Mouse (Mus musculus) liver, postnatal 0 days (tissue): Measurements from ENCODE around the gene Rgs9bp. TPM values are rescaled to one million over a fixed set of nuclear protein-coding genes. Genes with fewer than 3 reads are reported as not detected.

Source experiments
- ATAC-seq: fragments of 200-750 bp; cut with Nextera tagmentation; 2 replicates; pipeline ENCODE4 v1.8.0; 2017; ENCODE audit warnings: mild to moderate bottlenecking, moderate library complexity
- DNase-seq: peaks from one replicate; pipeline ENCODE4 v3.0.0-alpha.2; 2016
- H3K27ac ChIP-seq: fragments of 300-500 bp; sonication (generic); 2 replicates; pipeline ENCODE4 v1.5.1; 2014; ENCODE audit warnings: antibody characterized with exemption, moderate library complexity, mild to moderate bottlenecking, low read depth
- H3K27me3 ChIP-seq: fragments of 300-500 bp; sonication (generic); 2 replicates; pipeline ENCODE4 v1.6.1; 2014; ENCODE audit warnings: low read length, control low read depth, mixed read lengths; ENCODE audit not compliant: insufficient read depth
- H3K36me3 ChIP-seq: fragments of 300-500 bp; sonication (generic); replicated peaks from 2 replicates; pipeline ENCODE4 v1.6.1; 2014; ENCODE audit warnings: mild to moderate bottlenecking, control low read depth, low read length, moderate library complexity, mixed read lengths; ENCODE audit not compliant: insufficient read depth
- H3K4me1 ChIP-seq: fragments of 300-500 bp; sonication (generic); 2 replicates; pipeline ENCODE4 v1.6.1; 2014; ENCODE audit warnings: antibody characterized with exemption, mild to moderate bottlenecking, control low read depth; ENCODE audit not compliant: insufficient read depth
- H3K4me2 ChIP-seq: fragments of 300-500 bp; sonication (generic); 2 replicates; pipeline ENCODE4 v1.6.1; 2014; ENCODE audit warnings: low read depth, mild to moderate bottlenecking, low read length, moderate library complexity, mixed read lengths
- H3K4me3 ChIP-seq: fragments of 300-500 bp; sonication (generic); 2 replicates; pipeline ENCODE4 v1.5.1; 2014; ENCODE audit warnings: low read depth, low read length
- H3K9ac ChIP-seq: fragments of 300-500 bp; sonication (generic); replicated peaks from 2 replicates; pipeline ENCODE4 v1.6.1; 2014; ENCODE audit warnings: mild to moderate bottlenecking, moderate library complexity
- H3K9me3 ChIP-seq: fragments of 300-500 bp; sonication (generic); 2 replicates; pipeline ENCODE4 v1.6.1; 2016; ENCODE audit warnings: mild to moderate bottlenecking, control low read depth, low read length, mixed read lengths
- CTCF ChIP-seq: sonication (generic); IDR thresholded peaks from 2 replicates; pipeline ENCODE4 v1.5.1; 2016; ENCODE audit warnings: antibody characterized with exemption, low read depth
- EP300 ChIP-seq: IDR thresholded peaks from 2 replicates; pipeline ENCODE4 v1.6.1; 2016; ENCODE audit warnings: antibody characterized with exemption, low read depth, mild to moderate bottlenecking
- WGBS: fragments of 180-500 bp; shearing (Covaris S2); extraction: QIAGEN DNeasy Blood & Tissue Kit; methylation state at CpG from one replicate; pipeline ENCODE4 v1.1.7; 2014; ENCODE audit not compliant: insufficient replicate concordance; 5-methylcytosine and 5-hydroxymethylcytosine counted together
- polyA plus RNA-seq: library from polyadenylated mRNA; unstranded; fragments of >200 nt; fragmentation: Nextera tagmentation; extraction: Ambion mirVana; gene quantifications from 2 replicates; pipeline ENCODE4 v1.2.1, GENCODE M21; 2015

Gene Rgs9bp
- polyA plus RNA-seq, result 0.02 TPM in 1 of 2 replicates, not detected in the other

DNA sequence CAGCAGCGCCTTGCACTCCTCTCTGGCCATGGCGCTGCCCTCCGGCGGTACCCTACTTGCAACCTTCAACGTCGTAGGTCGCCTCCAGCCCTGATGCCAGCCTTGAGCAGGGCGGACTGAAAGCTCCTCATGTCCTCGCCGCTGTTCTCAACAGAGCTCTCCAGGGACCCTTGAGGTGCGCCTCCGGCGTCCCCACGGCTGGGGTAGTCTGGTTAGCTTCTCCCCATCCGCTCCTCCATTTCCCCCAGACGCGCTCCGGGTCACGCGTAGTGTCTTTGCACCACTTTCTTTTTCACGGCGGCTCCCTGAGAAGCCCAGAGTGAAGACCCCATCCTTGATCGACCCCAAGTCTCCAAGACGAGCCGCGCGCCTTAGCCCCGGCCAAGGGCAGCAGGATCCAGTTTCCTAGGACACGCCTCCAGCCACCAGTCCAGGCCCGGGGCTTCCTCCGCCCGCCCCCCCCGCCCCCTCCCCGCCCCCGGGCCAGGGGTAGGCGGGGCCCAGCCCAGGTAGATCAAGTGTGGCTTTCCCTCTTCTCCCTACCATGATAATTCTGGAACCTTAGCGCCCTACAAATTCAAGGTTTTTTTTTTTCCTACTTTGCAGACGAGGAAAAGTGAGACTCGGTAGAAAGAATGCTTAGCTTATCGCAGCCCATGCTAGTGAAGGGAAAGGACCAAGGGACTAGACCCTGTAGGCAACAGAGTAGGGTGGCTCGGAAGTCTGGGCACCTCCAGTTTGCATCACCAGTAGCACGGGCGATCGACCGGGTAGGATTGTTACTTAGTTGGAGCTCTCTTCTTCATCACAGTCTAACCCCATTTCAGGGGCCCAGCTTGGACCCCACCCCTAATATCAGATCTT, at the start of gene Rgs9bp:
TSS of gene Rgs9bp (minus strand) at position 392 of the 864 bp plus-strand sequence.
- peaks cover 32% of the 10 kb centered on the region for H3K4me1 ChIP-seq
- WGBS, result under 1% methylated on average over 41 of the region's 45 CpGs
- no peak for TF ChIP-seq EP300
- no peak for TF ChIP-seq CTCF
- peak; percentile 70 for DNase-seq
- no peaks in the 10 kb centered on the region for H3K36me3 ChIP-seq
- H3K27ac ChIP-seq, result peak within 1 kb of the TSS; percentile 79
- H3K4me2 ChIP-seq, result peak within 1 kb of the TSS; percentile 98
- no peaks in the 10 kb centered on the region for H3K9me3 ChIP-seq
- peaks cover 24% of the 10 kb centered on the region for H3K27me3 ChIP-seq
- peak within 1 kb of the TSS; percentile 88 for H3K4me3 ChIP-seq
- peak within 1 kb of the TSS; percentile 84 for H3K9ac ChIP-seq
- peak; percentile 33 for ATAC-seq

DNA sequence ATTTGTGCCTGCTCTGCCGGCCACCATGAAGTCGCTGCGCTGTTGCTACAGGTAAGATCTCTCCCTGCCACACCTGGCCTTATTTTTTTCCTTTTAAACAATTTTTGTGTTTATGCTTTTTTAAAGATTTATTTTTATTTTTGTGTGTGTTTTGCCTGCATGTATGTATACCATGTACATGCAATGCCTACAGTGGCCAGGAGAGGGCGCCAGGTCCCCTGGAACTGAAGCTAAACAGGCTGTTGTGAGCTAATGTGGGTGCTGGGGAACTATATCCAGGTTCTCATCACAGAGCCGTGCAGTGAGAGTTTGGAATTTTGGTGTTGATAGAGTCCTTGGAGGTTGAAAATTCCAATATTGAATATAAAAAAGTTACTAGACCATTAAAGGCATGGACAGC, 43.1 kb upstream of the Rgs9bp start:
- TF ChIP-seq CTCF (peak; percentile 88), EP300 (no peak)
- ATAC-seq (no peak), DNase-seq (peak; percentile 74)
- H3K4me1 ChIP-seq, result no peaks in the 10 kb centered on the region
- no peak overlapping the region for H3K4me2 ChIP-seq
- no peak overlapping the region for H3K9ac ChIP-seq
- H3K4me3 ChIP-seq, result no peak overlapping the region
- H3K36me3 ChIP-seq, result peaks cover 52% of the 10 kb centered on the region
- H3K27ac ChIP-seq, result no peak overlapping the region
- H3K9me3 ChIP-seq, result no peaks in the 10 kb centered on the region
- WGBS, result 75% methylated on average over 5 of the region's 5 CpGs
- no peaks in the 10 kb centered on the region for H3K27me3 ChIP-seq

DNA sequence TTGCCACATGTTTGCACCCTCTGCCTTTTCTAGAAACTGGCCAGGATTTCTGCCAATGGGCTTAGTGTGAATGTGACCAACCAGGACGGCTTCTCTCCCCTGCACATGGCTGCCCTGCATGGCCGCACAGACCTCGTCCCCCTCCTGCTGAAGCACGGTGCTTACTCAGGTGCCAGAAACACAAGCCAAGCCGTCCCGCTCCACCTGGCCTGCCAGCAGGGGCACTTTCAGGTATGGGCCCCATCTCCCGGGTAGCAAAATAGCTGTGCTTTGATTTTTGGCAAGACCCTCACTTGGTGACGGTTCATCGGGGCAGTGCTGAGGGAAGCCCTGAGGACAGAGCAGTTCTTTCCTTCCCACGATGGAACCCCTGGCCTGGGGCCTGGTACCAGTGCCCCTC, 42.0 kb upstream of the Rgs9bp start:
- DNase-seq (no peak), ATAC-seq (no peak)
- Histone ChIP-seq H3K36me3 (peaks cover 52% of the 10 kb centered on the region), H3K9me3 (no peaks in the 10 kb centered on the region), H3K27ac (no peak overlapping the region), H3K27me3 (no peaks in the 10 kb centered on the region), H3K4me1 (no peaks in the 10 kb centered on the region), H3K4me3 (no peak overlapping the region), H3K9ac (no peak overlapping the region), H3K4me2 (no peak overlapping the region)
- TF ChIP-seq CTCF (no peak), EP300 (no peak)
- 89% methylated on average over 10 of the region's 10 CpGs for WGBS

DNA sequence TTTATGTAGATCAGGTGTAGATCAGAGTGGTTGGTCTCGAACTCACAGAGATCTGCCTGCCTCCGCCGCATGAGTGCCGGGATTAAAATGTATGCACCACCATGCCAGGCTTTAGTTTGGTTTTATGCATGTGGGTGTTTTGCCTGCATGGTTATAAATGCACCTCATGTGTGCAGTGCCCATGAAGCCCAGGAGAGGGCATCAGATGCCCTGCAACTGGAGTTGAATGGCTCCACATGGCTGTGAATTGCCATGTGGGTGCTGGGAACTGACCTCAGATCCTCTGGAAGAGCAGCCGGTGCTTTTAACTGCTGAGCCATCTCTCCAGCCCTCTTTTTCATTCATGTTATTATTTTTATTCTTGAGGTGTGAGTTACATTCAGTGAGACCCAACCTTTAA, 40.7 kb upstream of the Rgs9bp start:
- DNase-seq, result no peak
- Histone ChIP-seq H3K27me3 (no peaks in the 10 kb centered on the region), H3K4me2 (no peak overlapping the region), H3K4me1 (no peaks in the 10 kb centered on the region), H3K4me3 (no peak overlapping the region), H3K9me3 (no peaks in the 10 kb centered on the region), H3K27ac (no peak overlapping the region), H3K36me3 (peaks cover 57% of the 10 kb centered on the region), H3K9ac (no peak overlapping the region)
- TF ChIP-seq CTCF (peak; percentile 26), EP300 (no peak)
- 96% methylated on average over 5 of the region's 5 CpGs for WGBS
- ATAC-seq, result no peak

DNA sequence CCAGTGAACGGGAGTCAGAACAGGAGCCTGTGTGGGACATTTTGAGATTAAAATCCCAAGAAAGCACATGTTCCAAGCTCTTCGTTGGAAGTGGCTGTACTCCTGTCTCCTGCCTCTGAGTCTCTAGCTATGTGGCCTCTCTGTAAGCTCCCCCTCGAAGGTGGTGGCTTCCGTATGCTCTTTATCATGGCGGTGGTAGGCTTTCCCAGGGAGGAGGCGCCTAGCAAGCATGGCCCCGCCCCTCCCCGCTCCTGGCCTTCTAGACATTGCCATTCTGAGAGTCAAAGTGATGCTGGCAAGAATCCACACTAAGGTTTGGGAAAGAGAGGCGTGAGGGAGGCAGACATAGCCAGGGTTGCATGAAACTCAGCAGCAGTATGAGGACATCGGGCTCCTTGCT, 37.2 kb upstream of the Rgs9bp start:
- 87% methylated on average over 10 of the region's 10 CpGs for WGBS
- Histone ChIP-seq H3K4me2 (no peak overlapping the region), H3K4me1 (no peaks in the 10 kb centered on the region), H3K36me3 (peaks cover 68% of the 10 kb centered on the region), H3K9me3 (no peaks in the 10 kb centered on the region), H3K27ac (no peak overlapping the region), H3K4me3 (no peak overlapping the region), H3K9ac (no peak overlapping the region), H3K27me3 (no peaks in the 10 kb centered on the region)
- no peak for DNase-seq
- TF ChIP-seq CTCF, result no peak
- TF ChIP-seq EP300, result no peak
- ATAC-seq, result no peak

DNA sequence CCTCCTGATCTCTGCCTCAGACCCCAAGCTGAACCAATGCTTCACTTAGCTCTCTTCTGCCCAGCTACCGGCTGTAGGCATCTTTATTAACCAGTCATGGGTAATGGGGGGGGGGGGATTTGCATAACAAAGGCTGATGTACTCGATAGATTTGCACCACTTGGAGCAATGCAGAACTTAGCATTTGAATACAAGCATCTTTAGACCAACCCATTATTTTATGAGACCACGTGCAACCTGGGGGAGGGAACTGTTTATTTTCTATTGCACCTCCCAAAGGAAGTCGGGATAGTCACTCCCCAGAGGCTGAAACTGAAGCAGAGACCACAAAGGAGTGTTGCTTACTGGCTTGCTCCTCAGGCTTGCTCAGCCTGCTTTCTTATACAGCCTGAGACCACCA, 32.1 kb upstream of the Rgs9bp start:
- H3K9ac ChIP-seq, result no peak overlapping the region
- no peak overlapping the region for H3K4me3 ChIP-seq
- 84% methylated on average over 4 of the region's 4 CpGs for WGBS
- no peak for ATAC-seq
- peaks cover 75% of the 10 kb centered on the region for H3K36me3 ChIP-seq
- H3K4me1 ChIP-seq, result no peaks in the 10 kb centered on the region
- H3K9me3 ChIP-seq, result no peaks in the 10 kb centered on the region
- no peak overlapping the region for H3K4me2 ChIP-seq
- TF ChIP-seq EP300 (no peak), CTCF (no peak)
- no peaks in the 10 kb centered on the region for H3K27me3 ChIP-seq
- DNase-seq, result no peak
- H3K27ac ChIP-seq, result no peak overlapping the region
